Mouse (Mus musculus): ENCODE results near the gene Ficd. TPM values are rescaled to one million over a fixed set of nuclear protein-coding genes. Genes with fewer than 3 reads are reported as not detected.

The Ficd gene
- polyA plus RNA-seq, 1 experiment from 2014 or later, result 7.0 TPM

DNA sequence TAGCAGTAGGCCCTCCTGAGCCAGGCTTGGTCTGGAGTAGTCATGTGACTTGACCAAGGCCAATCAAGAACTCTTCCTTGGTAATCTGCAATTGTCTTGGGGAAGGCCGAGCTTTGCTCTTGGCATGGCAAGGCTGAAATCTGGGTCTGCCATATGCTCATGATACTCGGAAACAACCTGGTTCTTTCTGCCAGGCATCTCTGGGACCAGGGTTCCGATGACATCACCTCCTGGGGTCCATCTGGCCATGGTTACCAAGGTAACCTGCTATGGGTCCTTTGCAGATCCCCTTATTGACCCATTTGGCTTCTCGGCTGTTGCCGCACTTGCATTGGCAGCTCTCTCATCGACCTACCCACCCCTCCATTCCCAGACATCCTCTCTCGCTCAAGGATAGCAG, 7.6 kb upstream of the Ficd start:
- ATAC-seq (ENCODE audit: low FRiP score, low TSS enrichment), result no peak
- Histone ChIP-seq H3K4me2 (replicated peaks; ENCODE audit: low read depth, low read length) (no peak overlapping the region), H3K27ac (ENCODE audit: low read length) (no peak overlapping the region), H3K27me3 (ENCODE audit: insufficient read depth, low read length) (no peaks in the 10 kb centered on the region), H3K9me3 (ENCODE audit: low read length) (no peaks in the 10 kb centered on the region), H3K36me3 (ENCODE audit: insufficient read depth, low read length) (no peaks in the 10 kb centered on the region), H3K4me3 (ENCODE audit: low read length) (no peak overlapping the region), H3K9ac (replicated peaks; ENCODE audit: low read length) (no peak overlapping the region), H3K4me1 (ENCODE audit: insufficient read depth, low read length) (peaks cover 5% of the 10 kb centered on the region; the same call in 1 of the 2 replicates)
- WGBS, result 80% methylated on average over 7 of the region's 7 CpGs

DNA sequence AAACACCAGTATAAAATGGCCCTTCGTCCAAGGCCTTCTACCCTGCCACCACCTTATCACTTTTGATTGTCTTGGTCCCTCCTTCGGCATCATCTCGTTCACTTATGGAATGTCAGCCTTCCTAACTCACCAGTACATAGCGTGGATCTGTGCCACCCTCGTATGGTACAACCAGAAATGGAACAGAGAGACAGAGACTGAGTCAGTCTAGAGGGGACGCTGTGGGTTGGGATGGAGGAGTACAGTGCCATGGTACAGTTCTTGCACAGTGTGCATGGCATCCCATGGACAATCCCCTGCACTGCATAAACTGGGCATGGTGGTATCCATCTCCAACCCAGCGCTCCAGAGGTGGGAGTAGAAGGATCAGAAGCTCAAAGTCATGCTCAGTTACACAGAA, 6.9 kb upstream of the Ficd start:
- Histone ChIP-seq H3K4me3 (ENCODE audit: low read length) (no peak overlapping the region), H3K27me3 (ENCODE audit: insufficient read depth, low read length) (no peaks in the 10 kb centered on the region), H3K4me2 (replicated peaks; ENCODE audit: low read depth, low read length) (no peak overlapping the region), H3K9me3 (ENCODE audit: low read length) (no peaks in the 10 kb centered on the region), H3K4me1 (ENCODE audit: insufficient read depth, low read length) (peaks cover 5% of the 10 kb centered on the region; the same call in 1 of the 2 replicates), H3K27ac (ENCODE audit: low read length) (no peak overlapping the region), H3K9ac (replicated peaks; ENCODE audit: low read length) (no peak overlapping the region), H3K36me3 (ENCODE audit: insufficient read depth, low read length) (no peaks in the 10 kb centered on the region)
- no peak for ATAC-seq (ENCODE audit: low FRiP score, low TSS enrichment)
- 83% methylated on average over 7 of the region's 7 CpGs for WGBS

DNA sequence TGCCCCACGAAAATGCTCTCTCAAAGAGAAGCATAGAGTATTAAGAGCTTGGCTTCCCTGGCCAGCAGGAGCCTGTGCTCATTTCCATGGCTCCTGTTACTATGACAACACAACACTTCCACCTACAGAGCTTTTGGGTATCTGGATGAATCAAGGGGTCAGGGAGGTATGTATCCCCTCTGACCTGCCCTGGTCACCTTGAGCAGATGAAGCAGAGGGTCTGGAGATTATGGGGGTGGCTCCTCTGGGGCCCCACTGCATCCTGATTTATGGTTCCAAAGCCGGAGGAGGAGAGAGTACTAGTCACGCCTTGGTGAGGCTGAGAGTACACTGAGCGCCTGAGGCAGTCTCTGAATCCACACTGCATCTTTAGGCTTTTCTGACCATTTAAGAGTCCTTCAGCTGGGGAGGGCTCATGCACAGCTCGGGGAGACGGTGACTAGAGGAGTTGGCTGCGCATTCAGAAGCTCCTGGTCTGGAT, 4.9 kb upstream of the Ficd start:
- ATAC-seq (ENCODE audit: low FRiP score, low TSS enrichment), result no peak
- 25% methylated on average over 7 of the region's 7 CpGs for WGBS
- no peaks in the 10 kb centered on the region for H3K27me3 ChIP-seq (ENCODE audit: insufficient read depth, low read length)

DNA sequence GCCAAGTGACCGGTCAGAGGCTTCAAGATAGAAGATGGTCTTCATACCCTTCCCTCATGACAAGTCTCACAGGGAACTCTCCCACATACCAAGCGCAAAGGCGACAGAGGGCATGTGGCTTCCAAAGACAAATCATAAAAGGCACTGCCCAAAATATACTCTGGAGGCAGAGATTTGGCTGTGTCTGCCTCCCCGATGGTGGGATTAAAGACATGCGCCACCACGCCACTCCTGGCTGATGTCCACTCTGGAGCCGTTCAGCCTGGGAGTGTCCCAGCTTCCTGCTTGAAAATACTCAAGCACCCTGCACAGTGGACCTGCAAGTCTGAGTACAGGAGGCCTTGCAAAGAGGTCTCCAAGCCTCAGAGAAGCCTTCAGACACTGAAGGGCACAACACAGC, 4.4 kb upstream of the Ficd start:
- Histone ChIP-seq H3K9ac (replicated peaks; ENCODE audit: low read length) (no peak overlapping the region), H3K27me3 (ENCODE audit: insufficient read depth, low read length) (no peaks in the 10 kb centered on the region), H3K4me2 (replicated peaks; ENCODE audit: low read depth, low read length) (no peak overlapping the region), H3K4me1 (ENCODE audit: insufficient read depth, low read length) (peaks cover 12% of the 10 kb centered on the region), H3K27ac (ENCODE audit: low read length) (no peak overlapping the region), H3K4me3 (ENCODE audit: low read length) (no peak overlapping the region), H3K9me3 (ENCODE audit: low read length) (no peaks in the 10 kb centered on the region), H3K36me3 (ENCODE audit: insufficient read depth, low read length) (no peaks in the 10 kb centered on the region)
- WGBS, result 84% methylated on average over 7 of the region's 7 CpGs
- ATAC-seq (ENCODE audit: low FRiP score, low TSS enrichment), result no peak

More for the DNA sequence above, 4.9 kb upstream of the Ficd start:
- Histone ChIP-seq H3K27ac (ENCODE audit: low read length) (no peak overlapping the region), H3K4me3 (ENCODE audit: low read length) (no peak overlapping the region), H3K36me3 (ENCODE audit: insufficient read depth, low read length) (no peaks in the 10 kb centered on the region), H3K4me2 (replicated peaks; ENCODE audit: low read depth, low read length) (no peak overlapping the region), H3K4me1 (ENCODE audit: insufficient read depth, low read length) (peaks cover 12% of the 10 kb centered on the region), H3K9me3 (ENCODE audit: low read length) (no peaks in the 10 kb centered on the region), H3K9ac (replicated peaks; ENCODE audit: low read length) (no peak overlapping the region)

DNA sequence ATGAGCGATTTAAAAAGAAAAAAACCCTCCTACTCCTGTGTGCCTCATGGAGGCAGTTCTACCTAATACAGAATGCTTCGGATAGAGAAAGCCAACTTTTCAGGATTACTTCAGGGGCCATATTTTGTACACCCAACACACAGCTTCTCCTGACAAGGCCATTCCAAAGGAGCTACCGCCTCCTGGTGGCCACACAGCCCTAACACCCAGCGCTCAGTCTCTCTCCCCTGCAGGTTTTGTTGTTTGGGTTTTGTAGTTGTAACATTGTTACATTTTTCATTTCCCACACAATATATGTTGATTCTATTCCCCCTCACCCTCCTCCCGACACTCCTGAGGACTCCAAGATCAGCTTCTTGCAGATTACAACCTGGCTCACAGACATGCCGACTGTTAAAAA, 3.4 kb upstream of the Ficd start:
- H3K9ac ChIP-seq (replicated peaks; ENCODE audit: low read length), result no peak overlapping the region
- no peak overlapping the region for H3K4me3 ChIP-seq (ENCODE audit: low read length)
- no peak overlapping the region for H3K27ac ChIP-seq (ENCODE audit: low read length)
- no peak overlapping the region for H3K4me2 ChIP-seq (replicated peaks; ENCODE audit: low read depth, low read length)
- no peaks in the 10 kb centered on the region for H3K9me3 ChIP-seq (ENCODE audit: low read length)
- H3K36me3 ChIP-seq (ENCODE audit: insufficient read depth, low read length), result no peaks in the 10 kb centered on the region
- no peak for ATAC-seq (ENCODE audit: low FRiP score, low TSS enrichment)
- H3K4me1 ChIP-seq (ENCODE audit: insufficient read depth, low read length), result peaks cover 22% of the 10 kb centered on the region
- 33% methylated on average over 6 of the region's 6 CpGs for WGBS
- H3K27me3 ChIP-seq (ENCODE audit: insufficient read depth, low read length), result no peaks in the 10 kb centered on the region

DNA sequence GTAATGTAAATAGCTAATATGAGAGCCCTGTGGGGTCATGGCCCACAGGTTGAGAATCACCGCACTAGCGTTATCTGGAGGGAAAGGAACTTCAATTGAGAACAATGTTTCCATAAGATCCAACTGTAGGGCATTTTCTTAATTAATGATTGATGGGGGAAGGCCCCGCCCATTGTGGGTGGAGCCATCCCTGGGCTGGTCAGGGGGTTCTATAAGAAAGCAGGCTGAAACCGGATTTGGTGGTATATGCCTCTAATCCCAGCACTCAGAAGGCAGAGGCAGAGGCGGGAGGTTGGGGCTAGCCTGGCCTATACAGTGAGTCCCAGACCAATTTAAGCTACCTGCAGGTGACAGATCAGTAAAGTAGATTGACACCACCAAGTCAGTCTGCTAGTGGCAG, 1.2 kb upstream of the Ficd start:
- Histone ChIP-seq H3K27ac (ENCODE audit: low read length) (no peak overlapping the region; the same call in 1 of the 2 replicates), H3K36me3 (ENCODE audit: insufficient read depth, low read length) (peaks cover 20% of the 10 kb centered on the region), H3K27me3 (ENCODE audit: insufficient read depth, low read length) (no peaks in the 10 kb centered on the region), H3K4me2 (replicated peaks; ENCODE audit: low read depth, low read length) (no peak overlapping the region), H3K4me1 (ENCODE audit: insufficient read depth, low read length) (peaks cover 23% of the 10 kb centered on the region), H3K9me3 (ENCODE audit: low read length) (no peaks in the 10 kb centered on the region), H3K4me3 (ENCODE audit: low read length) (no peak overlapping the region), H3K9ac (replicated peaks; ENCODE audit: low read length) (no peak overlapping the region)
- 66% methylated on average over 5 of the region's 5 CpGs for WGBS
- no peak for ATAC-seq (ENCODE audit: low FRiP score, low TSS enrichment)

DNA sequence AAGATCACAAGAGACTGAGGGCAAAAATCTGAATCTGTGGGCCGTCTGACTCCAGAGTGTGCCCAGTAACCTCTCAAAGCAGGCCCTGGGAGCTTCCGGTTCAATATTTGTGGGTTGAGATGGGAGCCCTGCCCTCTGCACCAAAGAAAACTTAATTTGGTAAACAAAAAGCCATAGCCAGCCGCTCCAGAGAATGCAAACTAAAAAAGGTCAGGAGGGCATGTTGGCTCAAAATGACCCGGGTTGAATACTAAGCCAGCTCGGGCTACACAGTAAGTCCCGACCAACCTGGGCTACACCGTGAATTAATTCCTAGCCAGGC, 619 bp upstream of the Ficd start:
- 32% methylated on average over 7 of the region's 7 CpGs for WGBS
- Histone ChIP-seq H3K27ac (ENCODE audit: low read length) (peak overlapping the region; percentile 93), H3K4me3 (ENCODE audit: low read length) (peak overlapping the region; percentile 75), H3K36me3 (ENCODE audit: insufficient read depth, low read length) (peaks cover 25% of the 10 kb centered on the region), H3K4me1 (ENCODE audit: insufficient read depth, low read length) (peaks cover 23% of the 10 kb centered on the region), H3K9ac (replicated peaks; ENCODE audit: low read length) (peak overlapping the region; percentile 79), H3K4me2 (replicated peaks; ENCODE audit: low read depth, low read length) (peak overlapping the region; percentile 75), H3K27me3 (ENCODE audit: insufficient read depth, low read length) (no peaks in the 10 kb centered on the region), H3K9me3 (ENCODE audit: low read length) (no peaks in the 10 kb centered on the region)
- no peak; the same call in 1 of the 2 replicates for ATAC-seq (ENCODE audit: low FRiP score, low TSS enrichment)

DNA sequence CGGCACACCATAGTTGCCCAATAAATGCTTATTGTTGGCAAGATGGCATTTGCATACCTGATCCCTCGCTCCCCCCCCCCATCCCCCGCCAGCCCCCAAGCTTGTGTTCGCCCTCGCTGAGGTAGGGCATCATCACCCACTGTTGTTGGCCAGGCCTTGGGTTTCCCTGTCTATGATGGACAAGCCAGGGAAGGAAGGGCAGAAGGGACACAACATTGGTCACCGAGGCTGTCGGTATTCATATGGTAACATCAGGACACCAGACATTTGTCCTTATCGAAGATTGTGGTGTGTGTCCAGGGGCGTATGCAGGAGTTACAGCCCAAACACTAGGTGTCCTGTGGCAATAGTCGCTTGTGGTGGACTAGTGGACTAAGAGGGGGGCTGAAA, 505 bp downstream of the Ficd start:
- H3K27me3 ChIP-seq (ENCODE audit: insufficient read depth, low read length), result no peaks in the 10 kb centered on the region
- no peaks in the 10 kb centered on the region for H3K9me3 ChIP-seq (ENCODE audit: low read length)
- peak overlapping the region; percentile 93 for H3K27ac ChIP-seq (ENCODE audit: low read length)
- peak; percentile 17; the same call in 1 of the 2 replicates for ATAC-seq (ENCODE audit: low FRiP score, low TSS enrichment)
- H3K4me2 ChIP-seq (replicated peaks; ENCODE audit: low read depth, low read length), result peak overlapping the region; percentile 95
- 3% methylated on average over 10 of the region's 10 CpGs for WGBS
- H3K36me3 ChIP-seq (ENCODE audit: insufficient read depth, low read length), result peaks cover 35% of the 10 kb centered on the region
- peak overlapping the region; percentile 75 for H3K4me3 ChIP-seq (ENCODE audit: low read length)
- H3K4me1 ChIP-seq (ENCODE audit: insufficient read depth, low read length), result peaks cover 18% of the 10 kb centered on the region
- H3K9ac ChIP-seq (replicated peaks; ENCODE audit: low read length), result peak overlapping the region; percentile 83

DNA sequence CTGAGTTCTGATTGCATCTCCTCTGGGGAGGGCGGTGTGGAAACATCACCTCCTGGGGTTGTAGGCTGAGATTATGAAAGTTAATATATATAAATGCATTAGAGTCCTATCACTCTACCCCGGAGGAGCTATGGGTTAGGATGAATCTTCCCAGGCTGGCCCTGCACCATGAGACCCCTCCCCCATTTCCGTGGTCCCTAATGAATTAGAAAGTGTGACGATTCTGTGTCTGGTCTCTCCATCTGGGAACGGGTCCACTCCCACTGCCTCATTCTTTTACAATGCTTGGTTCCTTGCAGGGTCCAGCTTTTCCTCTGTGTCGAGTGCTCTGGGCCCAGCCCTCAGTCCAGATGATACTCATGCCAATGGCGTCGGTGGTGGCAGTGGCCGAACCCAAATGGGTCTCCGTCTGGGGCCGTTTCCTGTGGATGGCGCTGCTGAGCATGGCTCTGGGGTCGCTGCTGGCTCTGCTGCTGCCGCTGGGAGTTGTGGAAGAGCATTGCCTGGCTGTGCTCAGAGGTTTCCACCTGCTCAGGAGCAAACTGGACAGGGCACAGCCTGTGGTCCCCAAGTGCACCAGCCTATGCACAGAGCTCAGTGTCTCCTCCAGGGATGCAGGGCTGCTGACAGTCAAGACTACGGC, 1.0 kb downstream of the Ficd start:
- WGBS, result 37% methylated on average over 15 of the region's 15 CpGs
- ATAC-seq (ENCODE audit: low FRiP score, low TSS enrichment), result no peak
- H3K4me3 ChIP-seq (ENCODE audit: low read length), result peak overlapping the region; percentile 75
- H3K9me3 ChIP-seq (ENCODE audit: low read length), result no peaks in the 10 kb centered on the region
- H3K27me3 ChIP-seq (ENCODE audit: insufficient read depth, low read length), result no peaks in the 10 kb centered on the region
- H3K36me3 ChIP-seq (ENCODE audit: insufficient read depth, low read length), result peaks cover 39% of the 10 kb centered on the region
- peak overlapping the region; percentile 95 for H3K4me2 ChIP-seq (replicated peaks; ENCODE audit: low read depth, low read length)
- H3K9ac ChIP-seq (replicated peaks; ENCODE audit: low read length), result peak overlapping the region; percentile 83
- H3K4me1 ChIP-seq (ENCODE audit: insufficient read depth, low read length), result peaks cover 18% of the 10 kb centered on the region
- no peak overlapping the region for H3K27ac ChIP-seq (ENCODE audit: low read length)

DNA sequence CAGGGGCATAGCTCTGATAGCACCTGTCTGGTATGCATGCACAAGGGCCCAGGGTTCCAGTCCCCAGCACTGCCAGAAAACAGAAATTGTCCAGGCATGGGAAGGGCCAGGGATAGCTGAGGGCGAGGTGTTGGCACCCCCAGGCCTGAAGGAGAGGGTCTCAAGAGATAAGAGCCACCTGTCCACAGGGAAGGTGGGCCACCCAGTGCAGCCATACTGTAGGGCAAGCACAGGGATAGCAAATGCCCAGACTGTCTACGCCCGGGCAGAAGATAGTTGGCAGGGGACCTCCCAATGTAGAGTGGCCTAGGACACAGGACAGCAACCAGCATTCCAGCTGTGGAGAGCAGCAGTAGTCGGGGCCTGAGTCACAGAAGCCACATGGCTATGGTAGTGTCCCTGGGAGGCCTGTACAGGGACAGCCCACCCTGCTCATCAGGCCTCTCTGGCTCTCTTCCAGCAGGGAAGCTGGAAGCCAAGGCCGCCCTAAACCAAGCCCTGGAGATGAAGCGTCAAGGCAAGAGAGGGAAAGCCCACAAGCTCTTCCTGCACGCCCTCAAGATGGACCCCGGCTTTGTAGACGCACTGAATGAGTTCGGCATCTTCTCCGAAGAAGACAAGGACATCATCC, 2.1 kb downstream of the Ficd start:
- Histone ChIP-seq H3K27ac (ENCODE audit: low read length) (no peak overlapping the region), H3K9me3 (ENCODE audit: low read length) (no peaks in the 10 kb centered on the region), H3K4me1 (ENCODE audit: insufficient read depth, low read length) (peaks cover 18% of the 10 kb centered on the region), H3K4me2 (replicated peaks; ENCODE audit: low read depth, low read length) (no peak overlapping the region), H3K36me3 (ENCODE audit: insufficient read depth, low read length) (peaks cover 46% of the 10 kb centered on the region), H3K27me3 (ENCODE audit: insufficient read depth, low read length) (no peaks in the 10 kb centered on the region), H3K9ac (replicated peaks; ENCODE audit: low read length) (no peak overlapping the region), H3K4me3 (ENCODE audit: low read length) (no peak overlapping the region)
- 90% methylated on average over 11 of the region's 11 CpGs for WGBS
- no peak for ATAC-seq (ENCODE audit: low FRiP score, low TSS enrichment)

Measured in kidney, embryonic 16.5 days (tissue).